Mouse (Mus musculus) megakaryocyte-erythroid progenitor cell, adult 5 weeks (primary cell): ENCODE data around the gene Olfr494. TPM values are rescaled to one million over a fixed set of nuclear protein-coding genes. Genes with fewer than 3 reads are reported as not detected.

Source experiments
- polyA plus RNA-seq: library from polyadenylated mRNA; stranded (reverse); fragments of >175 nt; gene quantifications from 2 replicates; pipeline ENCODE4 v1.2.3, GENCODE M21; 2012

The Olfr494 gene
- not detected in 2 replicates for polyA plus RNA-seq

GRCm38 (mm10) chr7:108365035-108365434 lies at the start of gene Olfr494:
Gene Olfr494 (plus strand): TSS chr7:108365335.

GRCm38 (mm10) chr7:108323574-108323973 lies 41.6 kb upstream of the Olfr494 start, which contains the start of gene Olfr492:
Gene Olfr492 (minus strand): TSS chr7:108323674.

GRCm38 (mm10) chr7:108346879-108347278 lies 18.3 kb upstream of the Olfr494 start, which contains the start of gene Olfr493:
Gene Olfr493 (minus strand): TSS chr7:108346979.

GRCm38 (mm10) chr7:108392867-108393266 lies 27.7 kb downstream of the Olfr494 start, which contains the start of gene Olfr495:
Gene Olfr495 (plus strand): TSS chr7:108393167.

Other genes starting within 250 kb of the Olfr494 start
- gene Olfr484, start 237.9 kb upstream of the Olfr494 start, polyA plus RNA-seq = not detected in 2 replicates
- gene Olfr485, start 205.5 kb upstream of the Olfr494 start, polyA plus RNA-seq = not detected in 2 replicates
- not detected in 2 replicates for gene Olfr486, start 192.6 kb upstream of the Olfr494 start, polyA plus RNA-seq
- not detected in 2 replicates for gene Olfr487, start 150.7 kb upstream of the Olfr494 start, polyA plus RNA-seq
- not detected in 2 replicates for gene Olfr488, start 107.0 kb upstream of the Olfr494 start, polyA plus RNA-seq
- not detected in 2 replicates for gene Olfr490, start 76.4 kb upstream of the Olfr494 start, polyA plus RNA-seq
- gene Olfr491, start 51.9 kb upstream of the Olfr494 start, polyA plus RNA-seq = not detected in 2 replicates
- gene Olfr492, start 41.7 kb upstream of the Olfr494 start, polyA plus RNA-seq = not detected in 2 replicates
- not detected in 2 replicates for gene Olfr493, start 18.4 kb upstream of the Olfr494 start, polyA plus RNA-seq
- gene Olfr495, start 27.8 kb downstream of the Olfr494 start, polyA plus RNA-seq = not detected in 2 replicates
- not detected in 2 replicates for gene Olfr497, start 55.1 kb downstream of the Olfr494 start, polyA plus RNA-seq
- not detected in 2 replicates for gene Olfr498, start 100.0 kb downstream of the Olfr494 start, polyA plus RNA-seq
- not detected in 2 replicates for gene Olfr502, start 159.7 kb downstream of the Olfr494 start, polyA plus RNA-seq
- not detected in 2 replicates for gene Olfr503, start 179.2 kb downstream of the Olfr494 start, polyA plus RNA-seq
- gene Olfr504, start 200.5 kb downstream of the Olfr494 start, polyA plus RNA-seq = not detected in 2 replicates
- not detected in 2 replicates for gene Olfr506, start 245.5 kb downstream of the Olfr494 start, polyA plus RNA-seq